Mouse (Mus musculus) heart, postnatal 0 days (tissue): ENCODE measurements around the gene Ldb1. TPM values are rescaled to one million over a fixed set of nuclear protein-coding genes. Genes with fewer than 3 reads are reported as not detected.

Source experiments
- ATAC-seq: fragments of 200-750 bp; cut with Nextera tagmentation; 2 replicates; pipeline ENCODE4 v1.8.0; 2017; ENCODE audit warnings: low read depth, moderate number of reproducible peaks, moderate library complexity; ENCODE audit not compliant: insufficient read depth
- DNase-seq: peaks from one replicate; pipeline ENCODE4 v3.0.0-alpha.2; 2016; ENCODE audit warnings: low spot score
- H3K27ac ChIP-seq: fragments of 300-500 bp; sonication (generic); 2 replicates; pipeline ENCODE4 v1.5.1; 2014; ENCODE audit warnings: low read depth, mild to moderate bottlenecking
- H3K27me3 ChIP-seq: fragments of 300-500 bp; sonication (generic); 2 replicates; pipeline ENCODE4 v1.6.1; 2014; ENCODE audit warnings: low read length, mixed read lengths; ENCODE audit not compliant: control insufficient read depth, insufficient read depth
- H3K36me3 ChIP-seq: fragments of 300-500 bp; sonication (generic); replicated peaks from 2 replicates; pipeline ENCODE4 v1.6.1; 2014; ENCODE audit warnings: low read length, mixed read lengths; ENCODE audit not compliant: control insufficient read depth, insufficient read depth
- H3K4me1 ChIP-seq: fragments of 300-500 bp; sonication (generic); 2 replicates; pipeline ENCODE4 v1.6.1; 2014; ENCODE audit warnings: antibody characterized with exemption; ENCODE audit not compliant: control insufficient read depth, insufficient read depth
- H3K4me2 ChIP-seq: fragments of 300-500 bp; sonication (generic); 2 replicates; pipeline ENCODE4 v1.6.1; 2014; ENCODE audit warnings: low read depth, mild to moderate bottlenecking, low read length, moderate library complexity
- H3K4me3 ChIP-seq: fragments of 300-500 bp; sonication (generic); 2 replicates; pipeline ENCODE4 v1.5.1; 2014; ENCODE audit warnings: low read depth, low read length
- H3K9ac ChIP-seq: fragments of 300-500 bp; sonication (generic); replicated peaks from 2 replicates; pipeline ENCODE4 v1.6.1; 2014; ENCODE audit warnings: low read depth, low read length, mixed read lengths
- H3K9me3 ChIP-seq: fragments of 300-500 bp; sonication (generic); replicated peaks from 2 replicates; pipeline ENCODE4 v1.6.1; 2016; ENCODE audit warnings: low read length; ENCODE audit not compliant: control insufficient read depth
- CTCF ChIP-seq: IDR thresholded peaks from 2 replicates; pipeline ENCODE4 v1.5.1; 2016; ENCODE audit warnings: antibody characterized with exemption, control low read depth, low read depth
- EP300 ChIP-seq: IDR thresholded peaks from 2 replicates; pipeline ENCODE4 v1.6.1; 2016; ENCODE audit warnings: antibody characterized with exemption, low read depth
- WGBS: fragments of 180-500 bp; shearing (Covaris S2); extraction: QIAGEN DNeasy Blood & Tissue Kit; methylation state at CpG from one replicate; pipeline ENCODE4 v1.1.7; 2014; 5-methylcytosine and 5-hydroxymethylcytosine counted together
- polyA plus RNA-seq: library from polyadenylated mRNA; unstranded; fragments of >200 nt; fragmentation: Nextera tagmentation; extraction: Ambion mirVana; gene quantifications from 2 replicates; pipeline ENCODE4 v1.2.1, GENCODE M21; 2015
- total RNA-seq: library from RNA; depleted of rRNA; stranded (reverse); fragments of >200 nt; gene quantifications from 2 replicates; pipeline ENCODE4 v1.2.3, GENCODE M21; 2014; ENCODE audit warnings: low replicate concordance

Ldb1 gene
- total and polyA plus RNA-seq, 2 experiments from 2014 or later = 59.3 to 79.3 TPM

- Histone ChIP-seq H3K27me3 (no peaks in the 10 kb centered on the region), H3K36me3 (no peaks in the 10 kb centered on the region), H3K4me3 (peak overlapping the region; percentile 98), H3K9ac (peak overlapping the region; percentile 54), H3K9me3 (no peaks in the 10 kb centered on the region), H3K4me1 (peaks cover 70% of the 10 kb centered on the region), H3K4me2 (peak overlapping the region; percentile 96), H3K27ac (peak overlapping the region; percentile 99)
- DNase-seq (no peak), ATAC-seq (no peak)
- WGBS = 12% methylated on average over 7 of the region's 7 CpGs
- TF ChIP-seq EP300 (no peak), CTCF (no peak)
These were observed 3.6 kb downstream of the Ldb1 start for GRCm38 (mm10) chr19:46041299-46041932.

GRCm38 (mm10) chr19:46040149-46040902 is 4.7 kb downstream of the Ldb1 start:
- Histone ChIP-seq H3K4me1 (peaks cover 61% of the 10 kb centered on the region), H3K27ac (peak overlapping the region; percentile 99), H3K27me3 (no peaks in the 10 kb centered on the region), H3K9ac (peak overlapping the region; percentile 90), H3K4me2 (peak overlapping the region; percentile 96), H3K4me3 (peak overlapping the region; percentile 77), H3K9me3 (no peaks in the 10 kb centered on the region), H3K36me3 (peaks cover 10% of the 10 kb centered on the region)
- peak; percentile 4 for DNase-seq
- ATAC-seq = no peak
- TF ChIP-seq CTCF (no peak), EP300 (no peak)
- 28% methylated on average over 14 of the region's 14 CpGs for WGBS

GRCm38 (mm10) chr19:46039478-46039877 is 5.5 kb downstream of the Ldb1 start:
- Histone ChIP-seq H3K9ac (peak overlapping the region; percentile 90), H3K36me3 (peaks cover 19% of the 10 kb centered on the region), H3K4me2 (peak overlapping the region; percentile 96), H3K27me3 (no peaks in the 10 kb centered on the region), H3K27ac (peak overlapping the region; percentile 99), H3K4me1 (peaks cover 61% of the 10 kb centered on the region), H3K9me3 (no peaks in the 10 kb centered on the region), H3K4me3 (peak overlapping the region; percentile 77)
- ATAC-seq (peak; percentile 79), DNase-seq (peak; percentile 91)
- WGBS = under 1% methylated on average over 20 of the region's 30 CpGs
- no peak for TF ChIP-seq EP300
- TF ChIP-seq CTCF = no peak; the same call in 1 of the 2 replicates

GRCm38 (mm10) chr19:46038851-46039260 is 6.2 kb downstream of the Ldb1 start:
- peak overlapping the region; percentile 77 for H3K4me3 ChIP-seq
- 0% methylated on average over 17 of the region's 17 CpGs for WGBS
- peaks cover 25% of the 10 kb centered on the region for H3K36me3 ChIP-seq
- peaks cover 56% of the 10 kb centered on the region for H3K4me1 ChIP-seq
- peak overlapping the region; percentile 99 for H3K27ac ChIP-seq
- no peaks in the 10 kb centered on the region for H3K27me3 ChIP-seq
- peak overlapping the region; percentile 90 for H3K9ac ChIP-seq
- no peaks in the 10 kb centered on the region for H3K9me3 ChIP-seq
- DNase-seq (no peak), ATAC-seq (no peak)
- no peak for TF ChIP-seq EP300
- H3K4me2 ChIP-seq = peak overlapping the region; percentile 96

GRCm38 (mm10) chr19:46037925-46038850 is 6.8 kb downstream of the Ldb1 start:
- DNase-seq (no peak), ATAC-seq (no peak)
- H3K4me2 ChIP-seq = peak overlapping the region; percentile 96
- TF ChIP-seq EP300 (no peak), CTCF (no peak)
- H3K4me3 ChIP-seq = peak overlapping the region; percentile 77
- peak overlapping the region; percentile 90 for H3K9ac ChIP-seq
- H3K4me1 ChIP-seq = peaks cover 55% of the 10 kb centered on the region
- H3K9me3 ChIP-seq = no peaks in the 10 kb centered on the region
- H3K27me3 ChIP-seq = no peaks in the 10 kb centered on the region
- H3K36me3 ChIP-seq = peaks cover 31% of the 10 kb centered on the region
- peak overlapping the region; percentile 99 for H3K27ac ChIP-seq
- WGBS = 14% methylated on average over 13 of the region's 13 CpGs
